Mouse (Mus musculus): ENCODE data around the gene Chrd. TPM values are rescaled to one million over a fixed set of nuclear protein-coding genes. Genes with fewer than 3 reads are reported as not detected.

The Chrd gene
- polyA plus RNA-seq, 1 experiment, result not detected

DNA sequence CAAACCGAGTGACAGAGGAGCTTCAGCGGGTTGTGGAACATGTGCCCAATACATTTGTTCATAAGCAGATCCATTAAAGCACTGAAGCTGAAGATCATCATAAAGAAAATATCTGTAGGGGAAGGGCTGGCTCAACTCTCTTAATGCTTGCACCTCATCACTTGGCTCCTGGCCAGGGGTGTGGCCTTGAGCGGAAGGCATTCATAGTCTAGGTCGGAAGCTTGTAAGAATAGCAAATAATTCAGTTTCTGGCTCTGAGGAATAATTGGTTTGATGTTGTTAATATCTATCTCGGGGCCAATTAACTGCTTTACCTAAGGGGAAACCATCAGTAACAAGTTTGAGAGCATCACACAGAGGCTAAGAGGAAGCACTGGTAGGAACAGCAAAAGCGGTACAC lies 53.6 kb downstream of the Chrd start:
- H3K27ac ChIP-seq (ENCODE audit: control insufficient read depth, insufficient read depth, low read depth, low read length, poor library complexity), result no peak overlapping the region
- no peak overlapping the region for H3K4me3 ChIP-seq (replicated peaks; ENCODE audit: control insufficient read depth, low read depth, low read length)
- no peak for TF ChIP-seq CTCF (IDR thresholded peaks at IDR 0.05; ENCODE audit: control insufficient read depth, insufficient read depth, low read length)
- no peak for TF ChIP-seq POLR2A (IDR thresholded peaks at IDR 0.05; ENCODE audit: borderline replicate concordance, control insufficient read depth, low read depth, low read length)
- no peaks in the 10 kb centered on the region for H3K4me1 ChIP-seq (ENCODE audit: control insufficient read depth, insufficient read depth, low read length)
- 77% methylated on average over 6 of the region's 6 CpGs for WGBS

DNA sequence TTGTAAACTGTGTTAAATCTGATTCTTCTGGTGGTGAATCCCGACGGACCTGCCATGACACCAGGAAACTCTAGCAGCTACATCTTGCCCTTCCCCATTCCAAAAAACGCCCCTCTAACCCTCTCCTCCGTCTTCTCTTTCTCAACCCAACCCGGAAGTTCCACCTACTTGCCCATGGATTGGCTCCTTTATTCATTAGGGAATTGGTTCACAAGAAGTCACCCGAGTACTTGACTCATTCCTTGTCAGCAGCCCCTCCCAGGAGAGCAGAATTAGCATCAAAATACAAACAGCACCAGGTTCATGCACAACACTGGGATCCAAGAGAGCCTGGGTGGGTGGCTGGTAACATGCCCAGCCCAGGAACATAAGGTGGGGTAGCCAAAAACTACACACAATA lies 58.9 kb downstream of the Chrd start:
- WGBS, result 67% methylated on average over 6 of the region's 6 CpGs
- no peak overlapping the region for H3K4me3 ChIP-seq (replicated peaks; ENCODE audit: control insufficient read depth, low read depth, low read length)
- TF ChIP-seq POLR2A (IDR thresholded peaks at IDR 0.05; ENCODE audit: borderline replicate concordance, control insufficient read depth, low read depth, low read length), result no peak
- no peak for TF ChIP-seq CTCF (IDR thresholded peaks at IDR 0.05; ENCODE audit: control insufficient read depth, insufficient read depth, low read length)
- H3K27ac ChIP-seq (ENCODE audit: control insufficient read depth, insufficient read depth, low read depth, low read length, poor library complexity), result no peak overlapping the region
- H3K4me1 ChIP-seq (ENCODE audit: control insufficient read depth, insufficient read depth, low read length), result no peaks in the 10 kb centered on the region

Other genes with a start within 250 kb of the Chrd start
- 38.0 and 64.7 TPM in 2 replicates for gene Eif2b5, start 234.3 kb upstream of the Chrd start, polyA plus RNA-seq (2011; ENCODE audit: insufficient read depth, insufficient read length, low replicate concordance, missing spikeins)
- 12.1 and 19.5 TPM in 2 replicates for gene Dvl3, start 216.1 kb upstream of the Chrd start, polyA plus RNA-seq (2011; ENCODE audit: insufficient read depth, insufficient read length, low replicate concordance, missing spikeins)
- 117 and 135 TPM in 2 replicates for gene Ap2m1, start 197.6 kb upstream of the Chrd start, polyA plus RNA-seq (2011; ENCODE audit: insufficient read depth, insufficient read length, low replicate concordance, missing spikeins)
- 30.4 and 53.5 TPM in 2 replicates for gene Abcf3, start 184.6 kb upstream of the Chrd start, polyA plus RNA-seq (2011; ENCODE audit: insufficient read depth, insufficient read length, low replicate concordance, missing spikeins)
- not detected in 2 replicates for gene Vwa5b2, start 143.7 kb upstream of the Chrd start, polyA plus RNA-seq (2011; ENCODE audit: insufficient read depth, insufficient read length, low replicate concordance, missing spikeins)
- gene Eef1akmt4, start 121.5 kb upstream of the Chrd start, polyA plus RNA-seq (2011; ENCODE audit: insufficient read depth, insufficient read length, low replicate concordance, missing spikeins), result 1.1 and 4.3 TPM in 2 replicates
- not detected in 2 replicates for gene Gm49333, start 121.5 kb upstream of the Chrd start, polyA plus RNA-seq (2011; ENCODE audit: insufficient read depth, insufficient read length, low replicate concordance, missing spikeins)
- 7.5 and 11.3 TPM in 2 replicates for gene Alg3, start 121.4 kb upstream of the Chrd start, polyA plus RNA-seq (2011; ENCODE audit: insufficient read depth, insufficient read length, low replicate concordance, missing spikeins)
- gene Camk2n2, start 111.8 kb upstream of the Chrd start, polyA plus RNA-seq (2011; ENCODE audit: insufficient read depth, insufficient read length, low replicate concordance, missing spikeins), result 1.3 TPM in 1 of 2 replicates, not detected in the other
- gene Ece2, start 103.3 kb upstream of the Chrd start, polyA plus RNA-seq (2011; ENCODE audit: insufficient read depth, insufficient read length, low replicate concordance, missing spikeins), result not detected in 2 replicates
- gene Psmd2, start 81.5 kb upstream of the Chrd start, polyA plus RNA-seq (2011; ENCODE audit: insufficient read depth, insufficient read length, low replicate concordance, missing spikeins), result 194 and 227 TPM in 2 replicates
- 90.4 and 125 TPM in 2 replicates for gene Eif4g1, start 64.8 kb upstream of the Chrd start, polyA plus RNA-seq (2011; ENCODE audit: insufficient read depth, insufficient read length, low replicate concordance, missing spikeins)
- gene Fam131a, start 39.9 kb upstream of the Chrd start, polyA plus RNA-seq (2011; ENCODE audit: insufficient read depth, insufficient read length, low replicate concordance, missing spikeins), result 3.7 and 7.0 TPM in 2 replicates
- gene Polr2h, start 15.5 kb upstream of the Chrd start, polyA plus RNA-seq (2011; ENCODE audit: insufficient read depth, insufficient read length, low replicate concordance, missing spikeins), result 31.6 and 50.1 TPM in 2 replicates
- gene Clcn2, start 15.4 kb upstream of the Chrd start, polyA plus RNA-seq (2011; ENCODE audit: insufficient read depth, insufficient read length, low replicate concordance, missing spikeins), result 12.8 and 23.1 TPM in 2 replicates
- gene Thpo, start 1.4 kb downstream of the Chrd start, polyA plus RNA-seq (2011; ENCODE audit: insufficient read depth, insufficient read length, low replicate concordance, missing spikeins), result not detected in 2 replicates